Mouse (Mus musculus) thymus, postnatal 25 days (tissue): ENCODE measurements around the gene Bsn.

Experiments used
- DNase-seq: peaks from one replicate; pipeline ENCODE4 v3.0.0; 2022

The Bsn gene

DNA sequence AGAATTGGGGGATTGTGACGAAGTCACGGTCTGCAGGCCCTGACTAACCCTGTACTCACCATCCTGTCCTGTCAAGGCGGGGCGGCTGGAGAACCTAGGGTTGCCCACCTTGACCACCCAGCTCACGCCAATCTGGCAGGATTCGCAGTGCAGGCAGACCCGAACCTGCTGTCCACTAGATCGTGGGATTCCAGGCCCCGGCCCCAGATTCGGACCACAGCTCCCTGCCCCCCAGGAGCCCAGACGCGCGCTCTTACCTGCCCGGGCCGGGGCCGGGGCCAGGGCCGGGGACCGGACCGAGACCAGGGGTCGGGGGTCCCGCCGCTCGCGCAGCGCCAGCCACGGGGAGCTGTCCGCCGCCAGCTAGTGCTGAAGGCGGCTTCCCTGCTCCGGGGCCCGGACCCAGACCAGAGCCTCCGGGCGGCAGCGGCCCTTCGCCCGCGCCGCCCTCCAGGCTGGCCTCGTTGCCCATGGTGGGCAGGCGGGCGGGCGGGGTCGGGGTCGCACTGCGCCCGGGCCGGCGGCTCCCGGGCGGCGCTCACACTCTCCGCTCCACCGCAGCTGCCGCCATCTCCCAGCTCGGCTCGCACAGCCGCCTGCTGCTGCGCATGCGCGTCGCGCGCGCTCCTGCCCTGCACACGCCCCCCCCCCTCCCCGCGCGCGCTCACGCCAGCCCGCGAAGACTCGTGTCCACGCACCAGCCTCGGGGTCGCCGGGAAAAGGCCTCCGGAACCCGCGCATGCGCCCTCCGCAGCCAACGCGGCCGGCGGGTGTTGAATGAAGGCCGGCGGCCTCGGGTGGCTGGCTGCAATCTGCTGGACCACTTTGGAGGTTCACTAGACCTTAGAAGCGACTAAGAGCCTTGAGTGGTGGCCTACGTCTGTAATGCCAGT, at the start of gene Bsn:
TSS of gene Bsn (minus strand) at position 598 of the 893 bp plus-strand sequence.
- peak; percentile 68 for DNase-seq

GRCm38 (mm10) chr9:108239951-108240350, 49.8 kb upstream of the Bsn start:
- DNase-seq = no peak

DNA sequence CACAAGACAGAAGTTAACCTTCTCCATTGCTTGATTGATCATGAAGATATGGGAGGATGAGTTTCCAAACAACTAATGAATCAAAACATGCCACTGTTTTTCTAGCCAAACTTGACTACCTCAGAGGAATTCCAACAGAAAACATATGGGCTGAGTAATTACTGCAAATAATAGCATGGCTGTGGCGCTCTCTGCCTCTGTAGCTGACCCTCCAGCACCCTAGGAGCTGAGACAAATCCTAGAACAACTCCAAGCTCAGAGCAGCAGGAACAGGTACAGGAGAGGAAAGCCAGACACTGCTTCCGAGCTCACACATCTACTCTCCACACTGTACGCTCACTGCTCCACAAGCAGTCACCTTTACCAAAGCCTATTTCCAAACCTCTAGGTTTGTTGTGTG, 48.6 kb upstream of the Bsn start:
- DNase-seq = no peak

DNA sequence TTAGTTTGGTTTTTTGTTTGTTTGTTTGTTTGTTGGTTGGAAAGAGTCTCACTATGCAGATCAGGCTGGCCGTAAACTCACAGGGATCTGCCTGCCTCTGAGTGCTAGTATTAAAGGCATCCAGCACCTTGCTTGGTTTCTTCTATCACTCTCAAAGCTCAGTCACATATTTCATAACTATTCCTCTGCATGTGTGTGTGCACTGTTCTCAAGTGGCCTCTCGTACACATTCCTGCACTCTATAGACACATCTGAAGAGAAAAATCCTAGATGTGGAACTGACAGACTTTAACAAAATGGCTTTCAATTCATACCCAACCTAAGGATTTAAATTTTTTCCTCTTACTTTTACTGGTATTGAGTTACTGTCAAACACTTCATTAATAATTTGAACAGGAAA, 48.2 kb upstream of the Bsn start:
- DNase-seq = no peak

DNA sequence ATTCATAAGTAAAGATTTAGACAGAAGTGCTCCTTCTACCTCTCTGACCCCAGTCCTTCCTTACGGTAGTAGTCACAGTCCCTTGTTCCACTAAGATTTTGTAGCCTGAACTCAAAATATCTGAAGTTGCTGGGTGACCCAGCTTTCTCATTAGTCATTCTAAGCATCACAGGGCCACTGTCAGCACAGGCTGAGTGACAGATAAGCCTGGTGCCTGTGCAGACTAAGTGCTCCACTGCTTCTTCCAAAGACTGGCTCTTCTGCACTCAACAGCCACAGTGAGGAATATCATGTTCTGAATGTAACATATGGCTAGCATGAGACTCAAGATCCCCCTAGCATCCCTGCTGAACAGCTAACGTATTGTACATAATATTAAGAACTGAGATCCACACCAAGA, 44.5 kb upstream of the Bsn start:
- no peak for DNase-seq

DNA sequence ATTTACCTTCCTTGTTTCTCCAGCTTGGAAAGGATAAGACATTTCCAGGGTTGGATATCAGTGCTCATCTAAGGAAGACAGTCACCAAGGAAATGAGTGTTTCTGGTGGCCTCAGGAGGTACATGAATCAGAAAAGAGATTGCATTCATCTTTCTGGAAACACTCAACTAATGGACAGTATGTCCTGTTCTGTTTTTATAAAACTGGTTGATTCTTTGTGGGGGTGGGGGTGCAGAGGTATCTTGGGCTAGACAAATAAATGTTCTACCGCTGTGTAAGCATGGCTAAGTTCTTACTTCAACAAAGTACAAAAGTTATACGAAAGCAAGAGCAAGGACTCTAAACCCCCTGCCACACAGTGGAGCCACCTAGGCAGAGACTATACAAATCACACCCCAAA, 42.7 kb upstream of the Bsn start:
- no peak for DNase-seq

DNA sequence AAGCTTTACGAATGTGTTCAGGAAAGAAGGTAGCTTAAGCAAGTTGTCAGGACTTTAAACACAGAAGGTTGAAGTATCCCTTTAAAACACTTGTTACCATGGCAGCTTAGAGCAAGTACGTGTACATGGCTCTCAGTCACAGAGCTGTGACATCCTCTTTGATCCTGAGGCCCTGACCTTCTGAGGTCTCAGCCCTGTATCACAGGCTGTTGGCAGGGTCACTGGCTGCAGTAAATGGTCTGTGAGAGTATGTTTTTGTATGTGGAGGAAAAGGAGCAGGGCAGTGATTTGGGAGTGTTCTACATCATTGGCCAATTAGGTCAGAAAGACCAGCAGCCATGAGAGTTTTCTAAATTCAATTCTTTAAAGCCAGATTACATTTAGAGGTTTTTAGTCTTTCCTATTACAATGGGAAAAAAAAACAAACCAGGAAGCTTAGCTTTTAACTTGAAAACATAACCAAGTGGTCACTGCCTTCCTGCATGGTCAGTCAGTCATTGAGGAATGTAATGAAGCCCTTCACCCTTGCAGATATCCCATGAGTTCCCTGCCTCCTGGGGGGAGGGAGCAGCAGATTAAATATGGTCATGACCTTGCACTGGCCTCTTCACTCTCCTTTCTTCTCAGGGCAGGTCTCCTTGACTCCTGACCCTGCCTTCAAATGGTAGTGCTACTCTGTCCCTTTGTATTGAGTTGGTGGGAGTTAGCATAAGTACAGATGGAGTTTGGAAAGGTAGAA, 37.9 kb upstream of the Bsn start:
- DNase-seq = no peak

DNA sequence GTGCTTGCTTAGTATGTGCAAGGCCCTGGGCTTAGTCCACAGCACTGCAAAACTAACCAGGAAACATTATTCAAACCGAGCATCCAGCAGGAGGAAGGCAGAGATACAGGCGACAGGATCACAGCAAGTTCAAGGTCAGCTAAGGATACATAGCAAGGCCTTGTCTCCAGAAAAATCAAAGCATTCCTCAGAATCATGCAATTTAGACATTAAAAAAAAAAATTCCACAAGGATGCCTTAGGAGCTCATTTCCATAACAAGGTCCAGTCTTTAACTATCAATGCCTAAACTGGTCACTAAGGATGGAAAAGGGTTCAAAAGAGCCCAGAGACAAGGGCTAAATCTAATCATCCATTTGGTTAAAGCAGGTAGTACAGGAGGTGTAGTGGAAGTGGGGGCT, 35.0 kb upstream of the Bsn start:
- DNase-seq = no peak

GRCm38 (mm10) chr9:108223633-108224032, 33.4 kb upstream of the Bsn start:
- no peak for DNase-seq

DNA sequence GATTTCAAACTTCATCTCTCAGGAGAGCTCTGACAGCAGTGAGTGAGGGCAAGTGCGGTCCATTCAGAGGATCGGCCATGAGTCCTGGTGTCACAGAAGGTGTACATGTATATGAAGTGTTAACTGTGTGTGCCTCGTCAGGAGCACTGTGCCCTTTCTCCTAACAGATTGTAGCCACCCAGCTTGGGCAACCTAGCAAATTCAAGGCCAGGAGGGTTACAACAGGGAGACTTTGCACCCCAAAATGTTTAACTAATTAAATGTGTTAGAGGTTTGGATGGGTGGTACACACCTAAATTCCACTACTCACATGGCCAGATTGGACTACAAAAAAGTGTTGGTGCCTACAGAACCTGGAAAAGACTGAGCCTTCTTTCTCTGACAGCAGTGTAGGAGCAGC, 31.4 kb upstream of the Bsn start:
- no peak for DNase-seq

- no peak for DNase-seq
These were observed 30.2 kb upstream of the Bsn start for GRCm38 (mm10) chr9:108220380-108220774.

GRCm38 (mm10) chr9:108219766-108220379, 29.7 kb upstream of the Bsn start:
- no peak for DNase-seq

DNA sequence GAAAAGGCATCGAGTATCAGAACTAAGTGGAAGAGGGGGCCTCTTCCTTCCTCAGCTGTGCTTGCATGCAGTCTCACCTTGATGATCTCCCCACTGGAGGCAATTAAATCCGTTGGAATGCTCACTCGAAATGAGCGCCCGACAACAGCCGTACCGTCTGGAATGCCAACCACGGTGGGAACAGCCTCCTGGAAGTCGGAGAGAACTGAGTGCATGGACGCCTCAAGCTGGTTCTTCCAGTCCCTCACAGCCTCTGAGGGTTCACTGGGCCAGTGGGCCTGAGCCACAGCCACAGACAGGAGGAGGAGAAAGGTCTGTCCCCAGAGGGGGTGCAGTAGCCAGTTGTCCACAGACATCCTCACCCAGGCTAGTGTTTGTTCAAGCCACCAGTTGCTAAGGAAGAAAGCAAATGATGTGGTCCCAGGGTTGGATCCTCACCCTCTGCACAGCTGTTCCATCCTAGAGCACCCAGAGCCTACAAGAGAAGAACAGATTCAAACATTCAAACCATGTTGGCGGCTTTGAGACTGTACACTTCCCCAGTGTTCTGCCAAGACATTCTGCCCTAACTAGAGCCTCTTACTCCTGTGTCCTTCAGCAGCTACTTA, 27.9 kb upstream of the Bsn start:
- DNase-seq = no peak

DNA sequence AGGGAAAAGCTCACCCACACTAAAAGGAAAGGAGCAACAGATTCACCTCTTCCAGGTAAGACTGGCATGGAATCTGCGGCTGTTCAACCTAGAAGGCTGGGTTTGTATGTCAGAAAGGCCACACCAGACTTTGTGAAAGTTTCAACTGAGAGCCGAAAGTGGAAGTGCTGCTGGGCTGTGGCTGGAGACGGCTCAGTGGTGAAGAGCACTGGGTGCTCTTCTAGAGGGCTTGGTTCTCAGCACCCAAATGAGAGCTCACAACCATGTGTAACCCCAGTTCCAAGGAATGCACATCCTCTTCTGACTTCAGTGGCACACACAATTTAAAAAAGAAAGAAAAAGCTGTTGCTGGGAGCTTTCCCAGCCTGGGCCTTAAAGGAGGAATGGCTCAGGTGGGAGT, 27.2 kb upstream of the Bsn start:
- no peak for DNase-seq

GRCm38 (mm10) chr9:108213105-108213504, 22.9 kb upstream of the Bsn start:
- no peak for DNase-seq

DNA sequence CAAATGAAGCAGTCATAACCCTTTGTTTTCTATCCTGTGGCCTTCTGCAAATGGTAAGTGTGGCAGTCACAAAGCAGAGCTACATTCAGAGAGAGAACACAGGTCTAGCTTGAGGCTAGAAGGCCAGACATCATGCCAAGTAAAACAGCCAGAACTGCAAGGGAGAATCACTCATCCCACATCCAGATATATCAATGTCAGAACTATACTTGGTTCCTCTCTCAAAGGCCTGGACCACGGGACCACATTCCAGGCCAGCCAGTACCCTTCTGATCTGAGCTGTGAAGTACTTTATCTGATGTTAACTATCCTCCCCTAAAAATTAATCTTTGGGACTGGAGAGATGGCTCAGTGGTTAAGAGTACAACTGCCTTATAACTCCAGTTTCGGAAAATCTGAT, 22.2 kb upstream of the Bsn start:
- no peak for DNase-seq

DNA sequence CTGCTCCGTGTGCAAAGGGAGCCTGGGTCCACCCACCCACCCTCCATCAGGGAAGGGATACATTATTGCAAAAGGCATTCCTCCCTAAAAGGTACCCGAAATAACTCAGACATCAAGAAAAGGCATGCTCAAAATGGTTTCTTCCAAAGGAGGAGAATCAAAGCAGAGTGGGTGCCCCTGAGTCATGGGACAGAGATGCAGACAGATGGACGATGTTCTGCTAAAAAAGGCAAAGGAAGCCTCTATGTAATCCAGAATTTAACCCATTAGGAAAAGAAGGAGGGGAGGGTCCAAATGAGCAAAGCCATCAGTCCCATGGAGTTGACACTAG, 15.4 kb upstream of the Bsn start:
- no peak for DNase-seq

- no peak for DNase-seq
These were observed 14.8 kb upstream of the Bsn start for GRCm38 (mm10) chr9:108204884-108205570.

DNA sequence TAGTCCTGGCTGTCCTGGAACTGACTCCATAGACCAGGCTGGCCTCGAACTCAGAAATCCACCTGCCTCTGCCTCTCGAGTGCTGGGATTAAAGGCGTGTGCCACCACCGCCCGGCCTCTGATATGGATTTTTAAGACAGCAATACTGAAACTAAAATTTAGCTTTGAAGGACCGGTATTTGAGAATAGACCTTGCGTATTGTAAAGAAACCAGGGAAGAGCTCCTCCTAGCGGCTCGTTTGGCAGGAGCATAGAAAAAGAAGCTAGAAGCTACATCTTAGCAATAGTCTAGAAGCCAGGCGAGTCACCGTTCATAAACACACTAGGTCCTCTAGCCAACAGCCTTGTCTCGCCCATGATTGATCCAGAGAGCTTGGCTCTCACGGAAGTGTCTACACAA, 12.8 kb upstream of the Bsn start:
- DNase-seq = peak; percentile 83

DNA sequence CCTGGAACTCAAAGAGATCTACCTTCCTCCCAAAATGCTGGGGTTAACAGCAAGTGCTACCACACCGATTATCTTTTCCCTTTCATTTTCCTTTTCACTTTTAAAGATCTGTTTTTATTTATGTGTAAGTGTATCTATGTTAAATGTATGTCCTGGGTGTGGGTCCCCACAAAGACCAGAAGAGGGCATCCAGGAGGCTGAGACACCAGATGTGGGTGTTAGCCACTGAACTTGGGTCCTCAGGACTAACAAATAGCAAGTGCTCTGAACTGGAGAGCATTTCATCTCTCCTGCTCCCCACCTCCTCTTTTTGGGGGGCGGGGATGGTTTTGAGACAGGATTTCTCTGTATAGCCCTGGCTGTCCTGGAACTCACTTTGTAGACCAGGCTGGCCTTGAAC, 12.0 kb upstream of the Bsn start:
- no peak for DNase-seq

DNA sequence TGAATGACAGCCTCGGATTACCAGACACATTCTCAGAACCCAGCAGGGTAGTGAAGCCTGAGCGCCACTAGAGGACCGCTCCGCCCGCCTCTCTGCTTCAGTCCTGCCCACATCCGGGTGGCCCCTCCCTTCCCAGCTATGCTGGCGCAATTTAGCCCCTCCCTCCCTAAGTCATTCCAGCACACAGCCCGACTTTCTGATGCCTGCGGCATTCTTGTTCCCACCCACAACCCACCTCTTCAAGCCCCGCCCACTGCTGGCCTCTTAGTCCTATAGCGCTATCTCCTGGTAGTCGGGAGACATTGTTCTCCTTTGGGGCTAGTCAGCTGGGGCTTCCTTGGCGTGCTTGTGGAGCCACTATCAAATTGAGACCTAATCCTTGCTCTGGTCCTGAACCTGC, 11.0 kb upstream of the Bsn start:
- peak; percentile 94 for DNase-seq

DNA sequence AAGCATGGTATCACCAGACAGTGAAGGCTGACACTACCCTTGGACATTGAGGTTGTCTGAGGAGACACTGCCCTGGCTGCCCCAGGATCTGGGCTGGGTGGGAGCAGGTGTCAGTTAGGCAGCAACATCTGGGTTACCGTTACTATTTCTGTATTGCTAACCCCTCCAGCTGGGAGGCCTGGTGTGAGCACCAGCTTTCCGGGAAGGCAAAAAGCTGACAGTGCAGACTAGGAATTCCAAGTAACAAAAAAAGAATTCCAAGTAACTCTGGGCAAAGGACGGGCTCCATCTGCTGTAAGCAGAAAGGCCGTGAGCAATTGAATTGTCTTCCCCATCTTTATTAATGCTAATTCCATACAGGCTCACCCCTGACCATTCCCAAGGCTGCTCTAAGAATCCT, 8.4 kb upstream of the Bsn start:
- DNase-seq = no peak
